Mouse (Mus musculus): Measurements from ENCODE around the gene Dbndd1.

DNA sequence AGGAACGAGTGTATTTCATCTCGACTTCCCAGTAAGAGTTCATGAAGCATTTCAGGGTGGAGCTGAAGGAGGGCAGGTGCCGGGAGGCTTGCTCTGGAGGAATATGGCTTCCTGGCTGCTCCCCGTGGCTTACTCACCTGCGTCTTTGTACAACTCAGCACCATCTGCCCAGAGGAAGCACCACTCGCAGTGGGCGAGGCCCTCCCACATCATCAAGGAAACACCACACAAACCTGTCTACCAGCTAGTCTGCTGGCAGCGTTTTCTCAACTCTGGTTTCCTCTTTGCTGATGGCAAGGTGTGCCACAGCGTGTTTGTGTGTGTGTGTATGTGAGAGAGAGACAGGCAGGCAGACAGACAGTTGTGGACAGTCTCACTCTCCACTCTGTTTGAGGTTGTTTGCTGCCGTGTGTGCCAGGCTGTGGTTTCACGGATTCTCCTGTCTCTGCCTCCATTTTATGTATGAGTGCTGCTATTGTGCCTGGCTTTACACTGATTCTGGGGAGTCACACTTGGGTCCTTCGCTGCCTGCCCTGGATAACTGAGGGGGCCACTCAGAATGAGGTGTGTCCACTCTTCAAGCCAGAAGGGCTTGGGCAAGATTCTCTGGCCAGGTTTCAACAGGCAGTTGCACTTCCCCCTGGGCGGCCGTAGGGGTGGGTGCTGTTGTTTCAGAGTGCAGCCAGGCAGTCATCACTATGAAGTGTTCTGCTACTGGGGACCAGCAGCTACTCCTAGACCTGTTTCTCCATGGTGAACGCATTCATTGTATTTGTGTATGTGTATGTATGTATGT is 23.8 kb downstream of the Dbndd1 start:
- TF ChIP-seq TAL1 (IDR thresholded peaks at IDR 0.05; ENCODE audit: low read length): no peak
- no peak for TF ChIP-seq CTCF (IDR thresholded peaks at IDR 0.05 in 2 of 3, conservative IDR thresholded peaks at IDR 0.05 in 1 of 3; ENCODE audit: control insufficient read depth in 1 of 3, insufficient read depth in 1 of 3, low read depth in 2 of 3, low read length in 3 of 3, poor library complexity in 1 of 3, severe bottlenecking in 1 of 3)
- TF ChIP-seq MYC (IDR thresholded peaks at IDR 0.05; ENCODE audit: low read depth, low read length): no peak
- TF ChIP-seq TCF12 (IDR thresholded peaks at IDR 0.05; ENCODE audit: low read depth, low read length): no peak
- no peak for TF ChIP-seq EP300 (IDR thresholded peaks at IDR 0.05; ENCODE audit: low read depth in 1 of 2, low read length in 2 of 2)
- TF ChIP-seq POLR2A (IDR thresholded peaks at IDR 0.05; ENCODE audit: control insufficient read depth in 1 of 2, insufficient read depth in 1 of 2, low read depth in 1 of 2, low read length in 2 of 2, poor library complexity in 1 of 2): no peak
- TF ChIP-seq GATA1 (IDR thresholded peaks at IDR 0.05; ENCODE audit: low read depth, low read length): no peak
- no peak for TF ChIP-seq POLR2AphosphoS2 (IDR thresholded peaks at IDR 0.05; ENCODE audit: low read length)
- TF ChIP-seq RCOR1 (IDR thresholded peaks at IDR 0.05; ENCODE audit: low read depth, low read length): no peak
- no peak for TF ChIP-seq USF1 (IDR thresholded peaks at IDR 0.05; ENCODE audit: low read depth, low read length)
- TF ChIP-seq MAZ (IDR thresholded peaks at IDR 0.05; ENCODE audit: low read depth, low read length): no peak
